Mouse (Mus musculus): ENCODE measurements around the gene Slc9a4. TPM values are rescaled to one million over a fixed set of nuclear protein-coding genes. Genes with fewer than 3 reads are reported as not detected.
"Not testable (repeated sequence)": the region's sequence is repeated elsewhere in the genome, so short reads cannot be mapped to it uniquely, and the experiment has no call there.

Gene Slc9a4
- polyA plus RNA-seq, 1 experiment from 2014 or later, result not detected

- 58% methylated on average over 4 of the region's 4 CpGs for WGBS
- Histone ChIP-seq H3K4me2 (replicated peaks) (no peak overlapping the region), H3K36me3 (no peaks in the 10 kb centered on the region), H3K9me3 (no peaks in the 10 kb centered on the region), H3K4me1 (replicated peaks) (no peaks in the 10 kb centered on the region), H3K4me3 (replicated peaks) (no peak overlapping the region), H3K27me3 (replicated peaks) (no peaks in the 10 kb centered on the region), H3K9ac (no peak overlapping the region), H3K27ac (no peak overlapping the region)
- peak; percentile 90 for ATAC-seq
Measured at GRCm38 (mm10) chr1:40657035-40657434, 77.2 kb downstream of the Slc9a4 start.

- peak; percentile 32 for ATAC-seq
- no peak overlapping the region for H3K27ac ChIP-seq
- 50% methylated on average over 8 of the region's 8 CpGs for WGBS
Measured at GRCm38 (mm10) chr1:40657978-40658496, 78.2 kb downstream of the Slc9a4 start.

GRCm38 (mm10) chr1:40659017-40659416, 79.1 kb downstream of the Slc9a4 start:
- 40% methylated on average over 12 of the region's 12 CpGs for WGBS
- no peaks in the 10 kb centered on the region for H3K9me3 ChIP-seq
- H3K4me3 ChIP-seq (replicated peaks), result no peak overlapping the region
- no peaks in the 10 kb centered on the region for H3K27me3 ChIP-seq (replicated peaks)
- no peak overlapping the region for H3K9ac ChIP-seq
- ATAC-seq, result peak; percentile 52
- peak overlapping the region; percentile 26; the same call in 1 of the 2 replicates for H3K4me2 ChIP-seq (replicated peaks)
- no peaks in the 10 kb centered on the region for H3K36me3 ChIP-seq
- H3K4me1 ChIP-seq (replicated peaks), result no peaks in the 10 kb centered on the region
- no peak overlapping the region for H3K27ac ChIP-seq

More at GRCm38 (mm10) chr1:40657978-40658496, 78.2 kb downstream of the Slc9a4 start:
- H3K9me3 ChIP-seq, result no peaks in the 10 kb centered on the region
- H3K4me2 ChIP-seq (replicated peaks), result no peak overlapping the region
- no peak overlapping the region for H3K9ac ChIP-seq
- no peak overlapping the region for H3K4me3 ChIP-seq (replicated peaks)
- H3K27me3 ChIP-seq (replicated peaks), result no peaks in the 10 kb centered on the region
- no peaks in the 10 kb centered on the region for H3K4me1 ChIP-seq (replicated peaks)
- H3K36me3 ChIP-seq, result no peaks in the 10 kb centered on the region

GRCm38 (mm10) chr1:40659496-40659895, 79.6 kb downstream of the Slc9a4 start:
- Histone ChIP-seq H3K27ac (no peak overlapping the region), H3K4me1 (replicated peaks) (no peaks in the 10 kb centered on the region), H3K4me2 (replicated peaks) (peak overlapping the region; percentile 26; the same call in 1 of the 2 replicates), H3K9ac (no peak overlapping the region), H3K4me3 (replicated peaks) (no peak overlapping the region), H3K36me3 (no peaks in the 10 kb centered on the region), H3K27me3 (replicated peaks) (no peaks in the 10 kb centered on the region), H3K9me3 (no peaks in the 10 kb centered on the region)
- ATAC-seq, result no peak
- WGBS, result 36% methylated on average over 9 of the region's 9 CpGs

- 87% methylated on average over 6 of the region's 6 CpGs for WGBS
- Histone ChIP-seq H3K36me3 (no peaks in the 10 kb centered on the region), H3K4me2 (replicated peaks) (no peak overlapping the region), H3K4me3 (replicated peaks) (no peak overlapping the region), H3K4me1 (replicated peaks) (no peaks in the 10 kb centered on the region), H3K9me3 (no peaks in the 10 kb centered on the region), H3K27me3 (replicated peaks) (no peaks in the 10 kb centered on the region), H3K9ac (no peak overlapping the region), H3K27ac (no peak overlapping the region)
- ATAC-seq, result no peak
Measured at GRCm38 (mm10) chr1:40660838-40661237, 81.0 kb downstream of the Slc9a4 start.

- Histone ChIP-seq H3K9ac (no peak overlapping the region), H3K36me3 (no peaks in the 10 kb centered on the region), H3K27me3 (replicated peaks) (no peaks in the 10 kb centered on the region), H3K9me3 (no peaks in the 10 kb centered on the region), H3K27ac (no peak overlapping the region), H3K4me3 (replicated peaks) (no peak overlapping the region), H3K4me1 (replicated peaks) (no peaks in the 10 kb centered on the region), H3K4me2 (replicated peaks) (no peak overlapping the region)
- peak; percentile 43; the same call in 1 of the 2 replicates for ATAC-seq
- WGBS, result 38% methylated on average over 12 of the region's 12 CpGs
Measured at GRCm38 (mm10) chr1:40665401-40666370, 85.8 kb downstream of the Slc9a4 start.

- not testable (repeated sequence) for ATAC-seq; H3K4me1 ChIP-seq (replicated peaks); H3K4me2 ChIP-seq (replicated peaks)
Measured at GRCm38 (mm10) chr1:40667442-40667841, 87.6 kb downstream of the Slc9a4 start.

GRCm38 (mm10) chr1:40670025-40670424, 90.1 kb downstream of the Slc9a4 start:
- H3K4me2 ChIP-seq (replicated peaks), result no peak overlapping the region
- H3K27me3 ChIP-seq (replicated peaks), result no peaks in the 10 kb centered on the region
- no peak overlapping the region for H3K9ac ChIP-seq
- no peaks in the 10 kb centered on the region for H3K36me3 ChIP-seq
- H3K9me3 ChIP-seq, result no peaks in the 10 kb centered on the region
- H3K4me1 ChIP-seq (replicated peaks), result no peaks in the 10 kb centered on the region
- no peak overlapping the region for H3K4me3 ChIP-seq (replicated peaks)
- no peak overlapping the region for H3K27ac ChIP-seq
- ATAC-seq, result no peak
- WGBS, result 84% methylated on average over 3 of the region's 3 CpGs

More at GRCm38 (mm10) chr1:40667442-40667841, 87.6 kb downstream of the Slc9a4 start:
- not testable (repeated sequence) for H3K4me3 ChIP-seq (replicated peaks); H3K27ac ChIP-seq; H3K27me3 ChIP-seq (replicated peaks); H3K36me3 ChIP-seq; H3K9ac ChIP-seq; H3K9me3 ChIP-seq
- WGBS, result 28% methylated on average over 3 of the region's 3 CpGs

GRCm38 (mm10) chr1:40671490-40671889, 91.6 kb downstream of the Slc9a4 start:
- Histone ChIP-seq H3K27ac (no peak overlapping the region), H3K9ac (no peak overlapping the region), H3K4me2 (replicated peaks) (no peak overlapping the region), H3K9me3 (no peaks in the 10 kb centered on the region), H3K27me3 (replicated peaks) (no peaks in the 10 kb centered on the region), H3K4me3 (replicated peaks) (no peak overlapping the region), H3K4me1 (replicated peaks) (no peaks in the 10 kb centered on the region), H3K36me3 (no peaks in the 10 kb centered on the region)
- WGBS, result 94% methylated on average over 4 of the region's 4 CpGs
- no peak for ATAC-seq

GRCm38 (mm10) chr1:40677306-40677705, 97.4 kb downstream of the Slc9a4 start:
- no peaks in the 10 kb centered on the region for H3K36me3 ChIP-seq
- 45% methylated on average over 5 of the region's 5 CpGs for WGBS
- peaks cover 40% of the 10 kb centered on the region for H3K27me3 ChIP-seq (replicated peaks)

More at GRCm38 (mm10) chr1:40677306-40677705, 97.4 kb downstream of the Slc9a4 start:
- no peak overlapping the region for H3K4me3 ChIP-seq (replicated peaks)
- H3K9me3 ChIP-seq, result no peaks in the 10 kb centered on the region
- peaks cover 11% of the 10 kb centered on the region for H3K4me1 ChIP-seq (replicated peaks)
- H3K27ac ChIP-seq, result no peak overlapping the region
- H3K4me2 ChIP-seq (replicated peaks), result no peak overlapping the region
- no peak for ATAC-seq
- H3K9ac ChIP-seq, result no peak overlapping the region

Measured in intestine, embryonic 15.5 days (tissue).